Mouse (Mus musculus) layer of hippocampus, postnatal 36 days (tissue): ENCODE results near the gene Crim1. TPM values are rescaled to one million over a fixed set of nuclear protein-coding genes. Genes with fewer than 3 reads are reported as not detected.
"Not testable (repeated sequence)": the region's sequence is repeated elsewhere in the genome, so short reads cannot be mapped to it uniquely, and the experiment has no call there.

Experiments
- DNase-seq, 2 experiments: peaks; one replicate each; pipeline ENCODE4 v3.0.0; 2022
- total RNA-seq, 2 experiments: library from RNA; stranded (reverse); gene quantifications; 2 replicates each; pipeline ENCODE4 v1.2.3; 2021

The Crim1 gene
- total RNA-seq, 2 experiments from 2014 or later, result 137 to 139 TPM

- not testable (repeated sequence) for DNase-seq
Observed at GRCm38 (mm10) chr17:78253587-78253986, 53.5 kb downstream of the Crim1 start.

DNA sequence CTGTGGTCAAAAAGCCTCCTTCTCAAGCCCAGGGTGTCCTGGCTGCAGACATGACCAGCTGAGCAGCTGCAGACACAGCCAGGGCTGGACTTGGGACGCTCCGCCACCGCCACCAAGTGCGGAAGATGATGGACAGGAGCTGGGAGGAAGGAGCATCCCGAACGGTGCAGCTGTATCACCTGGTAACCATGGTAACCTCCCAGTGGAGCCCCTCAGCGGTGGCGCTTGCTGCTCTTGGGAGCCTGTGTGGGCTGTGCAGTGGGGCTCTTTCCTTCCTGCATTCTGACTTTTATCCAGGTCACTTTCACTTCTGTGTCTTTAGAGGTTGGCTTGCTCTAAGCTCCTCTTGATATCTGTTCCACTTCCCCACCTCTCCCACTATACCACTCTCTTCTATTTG is 54.2 kb downstream of the Crim1 start:
- DNase-seq, result no peak

- no peak for DNase-seq
Observed at GRCm38 (mm10) chr17:78255711-78256110, 55.7 kb downstream of the Crim1 start.

- DNase-seq, result no peak
Observed at GRCm38 (mm10) chr17:78256534-78256933, 56.5 kb downstream of the Crim1 start.

GRCm38 (mm10) chr17:78261684-78262083 is 61.6 kb downstream of the Crim1 start:
- DNase-seq, result no peak

- no peak for DNase-seq
Observed at GRCm38 (mm10) chr17:78264116-78264515, 64.1 kb downstream of the Crim1 start.

GRCm38 (mm10) chr17:78265135-78265534 is 65.1 kb downstream of the Crim1 start:
- DNase-seq, result no peak

GRCm38 (mm10) chr17:78266271-78266670 is 66.2 kb downstream of the Crim1 start:
- DNase-seq, result no peak

DNA sequence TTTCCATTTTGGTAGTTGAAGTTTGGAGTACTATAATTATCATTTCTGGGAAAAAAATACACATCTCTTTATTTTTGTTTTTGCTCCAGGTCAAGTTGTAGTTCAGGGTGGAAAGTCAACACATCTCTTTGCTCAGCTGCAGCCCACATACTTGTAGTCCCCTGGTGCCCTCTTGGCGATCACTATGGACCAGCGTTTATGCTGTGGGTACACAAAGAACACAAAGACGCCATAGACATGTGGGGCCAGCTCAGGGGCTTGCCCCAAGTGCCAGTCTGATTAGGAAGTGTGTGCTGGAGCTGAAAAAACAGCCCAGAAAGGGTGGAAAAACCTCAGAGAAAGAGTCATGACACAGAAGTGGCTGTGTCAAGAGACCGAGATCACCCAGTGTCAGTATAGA is 68.5 kb downstream of the Crim1 start:
- no peak for DNase-seq

DNA sequence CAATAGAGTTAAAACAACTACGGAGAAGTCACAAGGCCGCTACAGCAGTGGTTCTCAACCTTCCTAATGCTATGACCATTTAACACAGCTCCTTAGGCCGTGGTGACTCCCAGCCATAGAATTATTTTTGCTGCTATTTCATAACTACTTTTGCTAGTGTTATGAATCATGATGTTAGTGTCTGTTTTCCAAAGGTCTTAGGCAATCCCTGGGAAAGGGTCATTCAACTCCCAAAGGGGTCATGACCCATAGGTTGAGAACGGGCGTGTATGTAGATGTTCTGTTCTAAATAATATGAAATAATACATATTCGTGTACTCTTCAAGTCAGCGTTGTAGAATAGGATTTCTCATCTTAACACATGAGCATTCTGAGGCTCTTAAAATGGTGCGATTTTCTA is 69.3 kb downstream of the Crim1 start:
- no peak for DNase-seq

GRCm38 (mm10) chr17:78270019-78270418 is 70.0 kb downstream of the Crim1 start:
- DNase-seq, result no peak

DNA sequence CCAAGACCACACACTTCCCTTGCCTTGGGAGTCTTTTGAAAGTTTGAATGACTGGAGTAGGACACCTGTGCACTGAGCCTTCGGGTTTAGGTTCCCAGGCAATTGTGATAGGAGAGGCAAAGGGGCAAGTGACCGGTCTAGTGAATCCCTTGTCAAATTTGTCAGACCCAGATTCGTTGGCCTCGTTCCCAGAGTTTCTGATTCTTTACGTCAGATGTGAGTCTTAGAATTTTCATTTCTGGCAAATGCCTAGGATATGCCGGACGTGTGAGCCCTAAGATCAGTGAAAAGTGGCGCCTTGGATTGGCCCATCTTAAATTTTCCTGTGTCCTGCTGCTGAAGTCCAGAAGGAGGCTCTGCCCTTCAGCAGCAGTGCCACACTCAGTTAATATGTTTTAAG is 71.7 kb downstream of the Crim1 start:
- no peak for DNase-seq

- DNase-seq, result no peak
Observed at GRCm38 (mm10) chr17:78272142-78272541, 72.1 kb downstream of the Crim1 start.

DNA sequence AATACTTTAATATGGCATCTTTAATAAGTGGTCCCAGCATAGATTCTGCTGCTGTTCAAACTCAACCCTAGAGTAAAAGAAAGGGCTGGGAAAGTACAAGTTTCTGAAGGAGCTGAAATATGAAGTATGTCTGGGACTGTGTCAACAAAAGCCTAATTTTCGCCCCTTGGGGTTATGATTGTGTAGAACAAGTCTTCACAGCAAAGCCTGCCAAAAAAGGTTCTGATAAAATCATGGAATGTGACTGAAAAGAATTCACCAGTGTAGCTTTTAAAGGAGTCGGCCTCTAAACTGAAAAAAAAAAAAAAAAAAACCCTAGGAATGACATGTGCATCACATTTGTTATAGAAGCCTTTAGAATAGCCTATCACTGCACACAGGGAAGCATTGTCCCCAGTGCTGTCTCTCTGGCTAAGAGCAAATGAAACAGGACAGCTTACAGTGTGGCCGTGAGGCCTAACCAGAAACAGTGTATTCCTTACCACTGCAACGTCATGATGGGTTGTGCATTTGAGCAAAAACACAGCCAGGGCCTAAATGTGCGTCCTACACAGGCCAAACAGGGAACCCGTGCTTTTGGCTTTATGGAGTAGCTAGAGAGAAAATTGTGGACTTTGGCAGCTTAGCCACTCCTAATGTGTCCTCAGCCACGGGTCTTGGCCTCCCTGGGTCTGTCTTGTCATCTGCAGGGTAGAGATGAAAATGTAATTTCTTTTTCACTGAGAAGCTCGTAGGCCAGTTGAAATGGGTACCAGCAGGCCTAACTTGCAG is 72.8 kb downstream of the Crim1 start:
- DNase-seq, result no peak

GRCm38 (mm10) chr17:78273875-78274274 is 73.8 kb downstream of the Crim1 start:
- no peak for DNase-seq

- DNase-seq, result no peak
Observed at GRCm38 (mm10) chr17:78274609-78275506, 74.8 kb downstream of the Crim1 start.

DNA sequence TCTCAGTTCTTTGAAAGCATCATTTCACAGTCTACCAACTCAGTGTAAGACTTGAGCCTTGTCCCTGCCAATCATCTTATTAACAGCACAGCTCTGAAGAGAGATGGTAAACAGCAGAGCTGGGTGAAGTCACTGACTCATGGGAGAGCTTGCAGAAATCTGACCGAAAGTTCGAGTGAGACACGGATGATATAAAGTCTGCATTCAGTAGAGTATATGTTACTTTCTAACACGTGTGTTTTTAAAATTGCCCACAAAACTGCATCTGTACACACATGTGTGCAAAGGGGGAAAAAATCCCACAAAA is 75.4 kb downstream of the Crim1 start:
- no peak for DNase-seq

DNA sequence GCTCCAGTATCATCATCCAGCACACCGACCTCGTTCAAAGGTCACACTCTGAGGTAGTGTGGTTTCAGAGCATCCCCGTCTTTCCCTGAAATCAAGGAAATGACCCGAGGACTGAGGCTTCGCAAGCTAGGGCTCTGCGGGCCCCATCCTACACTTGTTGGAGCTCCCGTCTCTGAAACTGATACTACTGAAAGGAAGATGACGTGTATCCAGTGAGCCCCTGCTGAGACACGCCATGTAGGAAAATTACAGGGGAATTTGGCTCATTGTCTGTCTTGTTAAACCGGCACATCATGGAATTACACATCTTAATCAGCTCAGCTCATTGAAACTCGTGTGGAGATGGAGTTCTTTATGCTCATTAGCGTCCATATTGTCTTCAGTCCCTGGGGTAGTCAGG is 79.1 kb downstream of the Crim1 start:
- no peak for DNase-seq

GRCm38 (mm10) chr17:78280991-78281712 is 81.1 kb downstream of the Crim1 start:
- DNase-seq, result no peak

- no peak for DNase-seq
Observed at GRCm38 (mm10) chr17:78283271-78283992, 83.4 kb downstream of the Crim1 start.

DNA sequence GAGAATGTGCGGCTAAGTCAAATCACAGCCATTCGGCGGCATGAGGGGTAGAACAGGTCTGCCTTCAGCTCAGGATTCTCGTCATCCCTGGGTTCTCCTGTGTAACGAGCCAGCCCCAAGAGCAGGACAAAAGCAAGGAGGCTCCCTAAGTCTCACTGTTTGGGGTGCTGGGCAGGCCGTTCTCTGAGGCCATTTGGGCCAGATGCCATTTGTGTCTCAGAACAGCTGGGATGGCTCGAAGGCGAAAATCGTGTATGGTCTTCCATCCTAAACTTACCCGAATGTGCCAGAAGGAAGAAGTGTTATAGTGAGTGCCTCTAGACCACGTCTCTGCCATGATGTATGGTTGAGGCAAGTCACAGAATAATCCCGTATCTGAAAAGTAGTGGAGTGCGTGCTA is 86.0 kb downstream of the Crim1 start:
- DNase-seq, result no peak

- DNase-seq, result no peak
Observed at GRCm38 (mm10) chr17:78287391-78287790, 87.3 kb downstream of the Crim1 start.
